Mouse (Mus musculus): Measurements from ENCODE around the gene Pacs2.

GRCm38 (mm10) chr12:113036996-113037395 lies 22.7 kb downstream of the Pacs2 start:
- TF ChIP-seq CTCF (IDR thresholded peaks at IDR 0.05; ENCODE audit: low read depth) = no peak
- no peak; the same call in 1 of the 2 replicates for TF ChIP-seq EP300 (IDR thresholded peaks at IDR 0.05; ENCODE audit: low read depth)

Measured in liver, postnatal 0 days (tissue).